Mouse (Mus musculus) limb, embryonic 14.5 days (tissue): ENCODE measurements around the gene Pde1a. TPM values are rescaled to one million over a fixed set of nuclear protein-coding genes. Genes with fewer than 3 reads are reported as not detected.

Experiments
- ATAC-seq: fragments of 200-750 bp; cut with Nextera tagmentation; 2 replicates; pipeline ENCODE4 v1.8.0; 2017; ENCODE audit warnings: low read depth, moderate number of reproducible peaks, moderate TSS enrichment; ENCODE audit not compliant: low FRiP score
- DNase-seq: peaks from one replicate; pipeline ENCODE4 v3.0.0-alpha.2; 2015; ENCODE audit warnings: low spot score
- H3K27ac ChIP-seq: fragments of 300-500 bp; sonication (generic); replicated peaks from 2 replicates; pipeline ENCODE4 v1.5.1; 2014; ENCODE audit warnings: low read depth, mild to moderate bottlenecking, low read length, moderate library complexity, mixed read lengths
- H3K27me3 ChIP-seq: fragments of 300-500 bp; sonication (generic); 2 replicates; pipeline ENCODE4 v1.6.1; 2014; ENCODE audit warnings: low read length, mixed read lengths; ENCODE audit not compliant: control insufficient read depth, insufficient read depth
- H3K36me3 ChIP-seq: fragments of 300-500 bp; sonication (generic); 2 replicates; pipeline ENCODE4 v1.6.1; 2014; ENCODE audit warnings: mild to moderate bottlenecking, low read length, moderate library complexity, mixed read lengths; ENCODE audit not compliant: control insufficient read depth, insufficient read depth
- H3K4me1 ChIP-seq: fragments of 300-500 bp; sonication (generic); 2 replicates; pipeline ENCODE4 v1.6.1; 2014; ENCODE audit warnings: antibody characterized with exemption, low read length, mixed read lengths; ENCODE audit not compliant: control insufficient read depth, insufficient read depth
- H3K4me2 ChIP-seq: fragments of 300-500 bp; sonication (generic); replicated peaks from 2 replicates; pipeline ENCODE4 v1.6.1; 2014; ENCODE audit warnings: low read depth, mild to moderate bottlenecking, low read length, moderate library complexity; ENCODE audit not compliant: severe bottlenecking
- H3K4me3 ChIP-seq: fragments of 300-500 bp; sonication (generic); replicated peaks from 2 replicates; pipeline ENCODE4 v1.5.1; 2014; ENCODE audit warnings: low read length
- H3K9ac ChIP-seq: fragments of 300-500 bp; sonication (generic); 2 replicates; pipeline ENCODE4 v1.6.1; 2014; ENCODE audit warnings: mild to moderate bottlenecking, low read depth, low read length, moderate library complexity; ENCODE audit not compliant: severe bottlenecking
- H3K9me3 ChIP-seq: fragments of 300-500 bp; sonication (generic); 2 replicates; pipeline ENCODE4 v1.6.1; 2016; ENCODE audit warnings: low read length; ENCODE audit not compliant: control insufficient read depth
- POLR2A ChIP-seq: fragments of 200-500 bp; IDR thresholded peaks from 2 replicates; pipeline ENCODE4 v1.8.0; 2012; ENCODE audit warnings: inconsistent platforms, mild to moderate bottlenecking, moderate library complexity, borderline replicate concordance; ENCODE audit not compliant: insufficient read depth, insufficient read length; ENCODE audit errors: extremely low read depth
- WGBS: fragments of 180-500 bp; shearing (Covaris S2); extraction: QIAGEN DNeasy Blood & Tissue Kit; methylation state at CpG from one replicate; pipeline ENCODE4 v1.1.7; 2014; 5-methylcytosine and 5-hydroxymethylcytosine counted together
- polyA plus RNA-seq, 2 experiments: library from polyadenylated mRNA; depleted of rRNA in 1 of 2; stranded (reverse) in 1 of 2; unstranded in 1 of 2; fragments of >200 nt; fragmentation: Nextera tagmentation in 1 of 2; extraction: Ambion mirVana in 1 of 2; gene quantifications; 2 replicates each; pipeline versions ENCODE4 v1.2.1 to v1.2.3; 2012 to 2014

Pde1a gene
- polyA plus RNA-seq, 2 experiments, result 3.0 to 5.6 TPM

GRCm38 (mm10) chr2:79892829-79893228, 236.4 kb downstream of the Pde1a start:
- Histone ChIP-seq H3K27ac (no peak overlapping the region), H3K27me3 (no peaks in the 10 kb centered on the region), H3K4me1 (no peaks in the 10 kb centered on the region), H3K36me3 (no peaks in the 10 kb centered on the region), H3K4me2 (no peak overlapping the region), H3K9ac (no peak overlapping the region), H3K9me3 (no peaks in the 10 kb centered on the region), H3K4me3 (no peak overlapping the region)
- TF ChIP-seq POLR2A, result no peak
- DNase-seq (no peak), ATAC-seq (no peak)
- 68% methylated on average over 1 of the region's 1 CpGs for WGBS

GRCm38 (mm10) chr2:79891760-79892570, 237.3 kb downstream of the Pde1a start:
- no peak overlapping the region for H3K9ac ChIP-seq
- WGBS, result 74% methylated on average over 5 of the region's 5 CpGs
- no peak overlapping the region for H3K27ac ChIP-seq
- no peak for DNase-seq
- TF ChIP-seq POLR2A, result no peak
- no peak overlapping the region for H3K4me3 ChIP-seq
- H3K4me1 ChIP-seq, result no peaks in the 10 kb centered on the region
- no peaks in the 10 kb centered on the region for H3K36me3 ChIP-seq
- H3K9me3 ChIP-seq, result no peaks in the 10 kb centered on the region
- ATAC-seq, result no peak
- no peak overlapping the region for H3K4me2 ChIP-seq
- H3K27me3 ChIP-seq, result no peaks in the 10 kb centered on the region

- H3K4me3 ChIP-seq, result no peak overlapping the region
- no peaks in the 10 kb centered on the region for H3K9me3 ChIP-seq
- ATAC-seq (no peak), DNase-seq (no peak)
- H3K4me2 ChIP-seq, result no peak overlapping the region
- no peaks in the 10 kb centered on the region for H3K4me1 ChIP-seq
- no peak overlapping the region for H3K27ac ChIP-seq
- H3K27me3 ChIP-seq, result no peaks in the 10 kb centered on the region
- 87% methylated on average over 8 of the region's 8 CpGs for WGBS
- no peak overlapping the region for H3K9ac ChIP-seq
- no peak for TF ChIP-seq POLR2A
- H3K36me3 ChIP-seq, result no peaks in the 10 kb centered on the region
Measured at GRCm38 (mm10) chr2:79890726-79891125, 238.5 kb downstream of the Pde1a start.

GRCm38 (mm10) chr2:79883631-79884350, 245.5 kb downstream of the Pde1a start:
- DNase-seq, result no peak
- Histone ChIP-seq H3K36me3 (no peaks in the 10 kb centered on the region), H3K27ac (no peak overlapping the region), H3K4me2 (no peak overlapping the region), H3K4me1 (no peaks in the 10 kb centered on the region), H3K27me3 (no peaks in the 10 kb centered on the region), H3K9ac (no peak overlapping the region), H3K4me3 (no peak overlapping the region), H3K9me3 (no peaks in the 10 kb centered on the region)
- 86% methylated on average over 6 of the region's 6 CpGs for WGBS
- ATAC-seq, result no peak
- no peak for TF ChIP-seq POLR2A

GRCm38 (mm10) chr2:79883210-79883609, 246.0 kb downstream of the Pde1a start:
- no peak for ATAC-seq
- no peak overlapping the region for H3K27ac ChIP-seq
- H3K9me3 ChIP-seq, result no peaks in the 10 kb centered on the region
- H3K36me3 ChIP-seq, result no peaks in the 10 kb centered on the region
- no peak for DNase-seq
- no peak for TF ChIP-seq POLR2A
- no peaks in the 10 kb centered on the region for H3K4me1 ChIP-seq
- 92% methylated on average over 4 of the region's 4 CpGs for WGBS
- H3K9ac ChIP-seq, result no peak overlapping the region
- no peak overlapping the region for H3K4me3 ChIP-seq
- H3K27me3 ChIP-seq, result no peaks in the 10 kb centered on the region
- no peak overlapping the region for H3K4me2 ChIP-seq
